Mouse (Mus musculus) layer of hippocampus, adult 6 months (tissue): ENCODE results near the gene Clspn. TPM values are rescaled to one million over a fixed set of nuclear protein-coding genes. Genes with fewer than 3 reads are reported as not detected.

Experiments used
- long read RNA-seq, 2 experiments: library from polyadenylated mRNA; unstranded; transcript quantifications; one replicate each; pipeline ENCODE4 v2.0.0; 2019 to 2020
- microRNA-seq: library from miRNA; unstranded; fragments of <30 nt; microRNA quantifications from one replicate; pipeline ENCODE4 v1.2.0, GENCODE M21; 2020
- polyA plus RNA-seq: library from polyadenylated mRNA; unstranded; fragments of <200 nt; fragmentation: Nextera tagmentation; gene quantifications from 2 replicates; pipeline ENCODE4 v1.2.3, GENCODE M21; 2021

Clspn gene
- 0.30 and 0.34 TPM in 2 replicates for polyA plus RNA-seq
- long read RNA-seq, experiment 1, partial matches to known transcripts = 2 of 2 reads
- long read RNA-seq, experiment 1, other reads (novel, unspliced or antisense) = 0 of 2 reads
- long read RNA-seq, experiment 2, partial matches to known transcripts = 2 of 3 reads
- long read RNA-seq, experiment 2, other reads (novel, unspliced or antisense) = 1 of 3 reads

DNA sequence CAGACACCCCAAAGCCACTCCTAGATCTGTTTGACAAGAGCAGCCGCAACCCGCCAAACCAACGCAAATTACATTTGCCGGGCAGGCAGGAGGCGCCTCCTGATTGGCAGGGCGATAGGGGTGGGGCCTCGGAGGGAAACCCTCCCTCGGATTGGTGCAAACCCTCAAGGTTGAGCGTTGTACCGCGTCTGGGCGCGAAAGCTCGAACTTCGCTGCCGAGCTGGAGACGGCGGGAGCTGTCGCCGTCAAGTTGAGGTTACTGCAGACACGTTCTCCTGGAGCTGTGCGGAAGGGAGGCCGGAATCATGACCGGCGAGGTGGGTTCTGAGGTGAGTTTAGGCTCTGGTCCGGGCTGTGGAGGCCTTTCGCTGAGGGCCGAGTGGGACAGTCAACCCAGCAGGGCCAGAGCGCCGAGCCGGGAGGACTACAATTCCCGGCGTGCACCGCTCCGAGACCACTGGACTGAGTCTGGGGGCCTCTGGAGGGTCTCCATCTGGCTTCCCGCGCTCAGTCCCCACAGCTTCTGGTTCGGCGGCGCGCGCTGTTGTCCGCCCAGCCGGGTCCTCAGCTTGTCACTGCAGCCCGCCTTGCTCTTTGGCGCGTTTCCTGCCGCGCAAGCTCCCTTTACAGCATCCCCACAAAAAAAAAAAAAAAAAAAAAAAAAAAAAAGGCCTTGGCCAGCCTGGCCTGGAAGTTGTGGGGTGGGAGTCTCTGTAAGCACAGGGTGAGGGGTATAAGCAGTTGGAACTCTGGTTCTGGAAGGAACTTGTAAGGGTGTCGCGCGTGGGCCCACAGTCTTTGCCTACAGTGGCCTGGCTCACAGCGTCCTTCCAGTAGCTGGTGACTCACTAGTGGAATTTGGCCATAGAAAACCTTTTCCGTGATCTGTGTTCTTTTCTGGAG lies at the start of gene Clspn:
TSS of gene Clspn (plus strand) at position 127 of the 903 bp plus-strand sequence.

DNA sequence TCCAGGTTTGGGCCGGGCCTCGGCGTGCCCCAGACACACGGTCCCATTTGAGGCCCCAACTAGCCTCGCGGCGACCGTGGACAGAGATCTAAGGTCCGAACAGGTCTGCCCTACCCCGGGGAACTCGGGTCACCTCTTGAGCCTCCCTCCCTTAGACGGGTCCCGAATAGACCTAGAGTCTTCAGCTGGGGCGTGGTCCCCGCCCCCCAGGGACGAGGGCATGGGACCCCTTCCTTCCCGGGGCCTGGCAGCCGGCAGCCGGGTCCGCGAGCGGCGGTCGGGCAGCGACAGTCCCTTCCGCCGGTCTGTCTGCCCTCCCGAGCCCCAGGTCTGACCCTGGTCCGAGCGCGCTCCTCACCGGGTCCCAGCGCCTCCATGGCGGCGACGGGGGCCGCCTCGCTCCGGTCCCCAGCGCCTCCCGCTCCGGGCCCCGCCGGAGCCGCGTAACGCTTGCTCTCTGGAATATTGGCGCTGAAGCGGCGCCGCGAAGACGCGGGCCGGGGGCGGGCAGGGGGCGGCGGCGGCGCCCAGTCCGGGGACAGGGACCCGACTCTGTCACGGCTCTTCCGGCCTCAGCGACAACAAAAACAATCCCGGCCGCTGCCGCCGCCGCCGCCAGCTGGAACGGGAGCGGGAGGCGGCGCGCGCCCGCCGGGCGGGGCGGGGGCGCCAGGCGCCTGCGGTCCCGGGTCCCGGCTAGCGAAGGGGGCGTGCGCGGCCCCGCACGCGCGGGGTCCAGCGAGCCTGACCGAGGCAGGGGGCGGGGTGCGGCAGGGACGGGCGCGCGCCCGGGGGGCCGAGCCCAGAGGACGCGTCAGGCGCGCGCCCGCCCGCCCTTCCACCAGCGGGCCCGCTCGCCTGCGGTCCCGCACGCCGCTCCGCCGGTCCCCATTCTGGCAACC lies 23.7 kb upstream of the Clspn start, which contains the start of gene Ago4:
TSS of gene Ago4 (minus strand) at position 646 of the 902 bp plus-strand sequence.

DNA sequence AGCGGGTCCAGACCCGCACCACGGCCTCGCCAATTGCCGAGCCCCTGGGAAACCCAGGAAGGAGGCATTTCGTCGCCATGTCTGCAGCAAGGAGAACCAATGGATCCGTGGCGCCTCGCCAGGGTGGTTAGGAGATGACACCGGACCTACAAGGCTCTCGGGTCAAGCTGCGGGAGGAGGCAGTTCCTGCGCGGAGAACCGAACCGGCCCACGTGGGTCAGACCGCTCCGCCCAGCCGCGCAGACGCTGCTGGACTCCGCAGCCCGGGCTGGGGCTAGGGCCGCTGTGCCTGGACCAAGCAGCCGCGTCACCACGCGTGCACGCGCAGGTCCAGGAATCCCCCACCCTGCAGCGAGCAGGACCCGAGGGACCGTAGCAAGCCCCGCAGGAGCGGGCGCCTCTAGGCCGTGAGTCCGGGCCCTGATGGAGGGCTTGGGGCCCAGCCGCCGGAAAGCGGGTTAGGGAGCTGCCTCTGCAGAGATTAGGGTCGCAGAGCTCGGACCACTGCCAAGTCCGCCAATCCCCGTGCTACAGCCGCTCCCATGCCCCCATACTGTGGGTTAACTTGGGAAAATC lies 53.0 kb downstream of the Clspn start, which contains the start of gene 5730409E04Rik:
TSS of gene 5730409E04Rik (plus strand) at position 213 of the 576 bp plus-strand sequence.

Small RNAs within 50 kb of the gene (microRNA-seq; reads per million reads assigned to microRNA genes)
- gene Mir7119 = not detected

Other genes with a start within 250 kb of the Clspn start
- gene Adprhl2, start 235.2 kb upstream of the Clspn start, polyA plus RNA-seq = 20.2 and 22.4 TPM in 2 replicates
- 0.24 and 0.63 TPM in 2 replicates for gene Tekt2, start 231.2 kb upstream of the Clspn start, polyA plus RNA-seq
- gene Ago3, start 127.4 kb upstream of the Clspn start, polyA plus RNA-seq = 11.1 and 11.3 TPM in 2 replicates
- gene Ago1, start 88.4 kb upstream of the Clspn start, polyA plus RNA-seq = 9.8 and 10.8 TPM in 2 replicates
- 0.65 TPM in 2 replicates for gene Ago4, start 23.5 kb upstream of the Clspn start, polyA plus RNA-seq
- 36.5 and 37.0 TPM in 2 replicates for gene 5730409E04Rik, start 52.9 kb downstream of the Clspn start, polyA plus RNA-seq
- 317 and 340 TPM in 2 replicates for gene Psmb2, start 120.7 kb downstream of the Clspn start, polyA plus RNA-seq
- not detected in 2 replicates for gene Tfap2e, start 179.3 kb downstream of the Clspn start, polyA plus RNA-seq
- gene Ncdn, start 196.5 kb downstream of the Clspn start, polyA plus RNA-seq = 535 and 608 TPM in 2 replicates
- 21.1 and 32.6 TPM in 2 replicates for gene AU040320, start 196.6 kb downstream of the Clspn start, polyA plus RNA-seq